Comparison of ENCODE assay signal across 25 mouse cellular contexts in genomic region chr7:78555532-78555931, GRCm38 (mm10).
DNase-seq lines count a peak whose midpoint lies in the region; ATAC-seq and TF ChIP-seq lines count a peak whose summit lies in the region.
"Had no signal": no experiment of that assay in that cellular context is flagged by ENCODE, and none has a peak within 500 bp of the region (broad histone marks: within the 10 kb centered on the region; RNA-seq: fewer than 3 reads in every experiment).

No protein-coding gene starts in this region.

- peaks cover 14% of the 10 kb centered on the region; the same call in 1 of the 2 replicates for H3K4me1 ChIP-seq in kidney, embryonic 15.5 days
- no peaks in the 10 kb centered on the region for H3K4me1 ChIP-seq in kidney, postnatal 0 days (replicated peaks; ENCODE audit: insufficient read depth, low read length)
- H3K4me1 ChIP-seq: embryonic facial prominence, embryonic 13.5 days; embryonic facial prominence, embryonic 15.5 days; forebrain, embryonic 10.5 days; forebrain, embryonic 12.5 days had no signal

- CTCF ChIA-PET in Patski (lab: Charles Lee) = interaction anchor here (0.9 kb wide), 1 partner anchor 14 kb away, joined by 6 read pairs; no protein-coding TSS in a partner anchor

- TF ChIP-seq CTCF in kidney, postnatal 0 days (IDR thresholded peaks at IDR 0.05; ENCODE audit: low read depth) = no peak
- no peak for TF ChIP-seq CTCF in Patski (IDR thresholded peaks at IDR 0.05)

- H3K27ac ChIP-seq in kidney, embryonic 15.5 days = no peak overlapping the region
- H3K27ac ChIP-seq in kidney, postnatal 0 days = no peak overlapping the region
- H3K27ac ChIP-seq: embryonic facial prominence, embryonic 13.5 days; embryonic facial prominence, embryonic 15.5 days; forebrain, embryonic 10.5 days; forebrain, embryonic 12.5 days had no signal

- no peak overlapping the region for H3K9ac ChIP-seq in kidney, embryonic 15.5 days
- no peak overlapping the region for H3K9ac ChIP-seq in kidney, postnatal 0 days (ENCODE audit: low read depth, low read length)
- H3K9ac ChIP-seq: embryonic facial prominence, embryonic 13.5 days; embryonic facial prominence, embryonic 15.5 days; forebrain, embryonic 12.5 days had no signal

- no peaks in the 10 kb centered on the region for H3K27me3 ChIP-seq in kidney, embryonic 15.5 days
- no peaks in the 10 kb centered on the region for H3K27me3 ChIP-seq in kidney, postnatal 0 days (ENCODE audit: insufficient read depth, low read length)
- no peaks in the 10 kb centered on the region for H3K27me3 ChIP-seq in Patski
- H3K27me3 ChIP-seq: embryonic facial prominence, embryonic 13.5 days; embryonic facial prominence, embryonic 15.5 days; forebrain, embryonic 12.5 days had no signal

- H3K36me3 ChIP-seq in kidney, embryonic 15.5 days = no peaks in the 10 kb centered on the region
- no peaks in the 10 kb centered on the region for H3K36me3 ChIP-seq in kidney, postnatal 0 days (ENCODE audit: insufficient read depth, low read length)
- H3K36me3 ChIP-seq: embryonic facial prominence, embryonic 13.5 days; embryonic facial prominence, embryonic 15.5 days; forebrain, embryonic 10.5 days; forebrain, embryonic 12.5 days had no signal

- 45% methylated on average over 5 of the region's 5 CpGs for WGBS in kidney, embryonic 15.5 days
- WGBS in kidney, postnatal 0 days = 45% methylated on average over 5 of the region's 5 CpGs

- in situ Hi-C loops in Patski (cut with MboI; ENCODE audit: low pct_unique_long_range_greater_than_20kb) = loop anchor here (25.0 kb wide), 1 partner anchor 1318 kb away; no protein-coding TSS in a partner anchor

- H3K4me2 ChIP-seq in kidney, embryonic 15.5 days = no peak overlapping the region
- no peak overlapping the region for H3K4me2 ChIP-seq in kidney, postnatal 0 days (ENCODE audit: low read length)
- H3K4me2 ChIP-seq: embryonic facial prominence, embryonic 13.5 days; embryonic facial prominence, embryonic 15.5 days; forebrain, embryonic 12.5 days had no signal

- POLR2A ChIA-PET in Patski (lab: Charles Lee) = no interaction called here

- peak; percentile 16 for DNase-seq in kidney, adult 9 months
- no peak for DNase-seq in kidney, postnatal 25 days
- no peak for DNase-seq in kidney, adult 11 months
- peak; percentile 47 for DNase-seq in kidney, postnatal 0 days (ENCODE audit: low spot score)
- no peak for DNase-seq in kidney, postnatal 36 days
- peak; percentile 37 for DNase-seq in Patski (ENCODE audit: low read depth, low spot score)
- no peak for DNase-seq in T-cell, adult 2 months (ENCODE audit: low spot score)
- DNase-seq: adrenal gland, adult 2 months; adrenal gland, postnatal 10 days; adrenal gland, postnatal 25 days; cerebellum, adult 11 months; cerebellum, adult 18-20 months; cerebellum, adult 8-10 months; cerebellum, adult 9-11 months; cerebellum, postnatal 14 days; cerebellum, postnatal 36 days; embryo, embryonic 11 days had no signal

- H3K4me3 ChIP-seq in kidney, embryonic 15.5 days (replicated peaks) = no peak overlapping the region
- H3K4me3 ChIP-seq in kidney, postnatal 0 days (replicated peaks; ENCODE audit: low read depth, low read length) = no peak overlapping the region
- H3K4me3 ChIP-seq: embryonic facial prominence, embryonic 13.5 days; embryonic facial prominence, embryonic 15.5 days; erythroblast, embryonic 14.5 days; forebrain, embryonic 10.5 days; forebrain, embryonic 12.5 days had no signal

- H3K9me3 ChIP-seq in kidney, embryonic 15.5 days (replicated peaks) = no peaks in the 10 kb centered on the region
- no peaks in the 10 kb centered on the region for H3K9me3 ChIP-seq in kidney, postnatal 0 days (replicated peaks; ENCODE audit: low read length)
- H3K9me3 ChIP-seq: embryonic facial prominence, embryonic 13.5 days; embryonic facial prominence, embryonic 15.5 days; forebrain, embryonic 10.5 days; forebrain, embryonic 12.5 days had no signal

- peak; percentile 43; the same call in 1 of the 2 replicates for ATAC-seq in kidney, embryonic 15.5 days (replicated peaks; ENCODE audit: low FRiP score)
- ATAC-seq in kidney, postnatal 0 days (replicated peaks; ENCODE audit: low FRiP score, low read depth) = no peak
- ATAC-seq in Patski = peak; percentile 65
- ATAC-seq: forebrain, embryonic 14.5 days; forebrain, embryonic 16.5 days had no signal

Comparison
In these comparisons a context has a peak if more than half of its experiments do, and no peak if none do; other contexts are left out.
1. DNase-seq: peak in kidney, adult 9 months (single experiment), kidney, postnatal 0 days (single experiment) and Patski (single experiment); none in kidney, postnatal 25 days (0 of 2), kidney, adult 11 months (single experiment), kidney, postnatal 36 days (0 of 2) and T-cell, adult 2 months (single experiment).